Mouse (Mus musculus): ENCODE data around the gene Mpig6b. TPM values are rescaled to one million over a fixed set of nuclear protein-coding genes. Genes with fewer than 3 reads are reported as not detected.

Mpig6b gene
- total and polyA plus RNA-seq, 2 experiments: 0.18 TPM; not detected in 1

DNA sequence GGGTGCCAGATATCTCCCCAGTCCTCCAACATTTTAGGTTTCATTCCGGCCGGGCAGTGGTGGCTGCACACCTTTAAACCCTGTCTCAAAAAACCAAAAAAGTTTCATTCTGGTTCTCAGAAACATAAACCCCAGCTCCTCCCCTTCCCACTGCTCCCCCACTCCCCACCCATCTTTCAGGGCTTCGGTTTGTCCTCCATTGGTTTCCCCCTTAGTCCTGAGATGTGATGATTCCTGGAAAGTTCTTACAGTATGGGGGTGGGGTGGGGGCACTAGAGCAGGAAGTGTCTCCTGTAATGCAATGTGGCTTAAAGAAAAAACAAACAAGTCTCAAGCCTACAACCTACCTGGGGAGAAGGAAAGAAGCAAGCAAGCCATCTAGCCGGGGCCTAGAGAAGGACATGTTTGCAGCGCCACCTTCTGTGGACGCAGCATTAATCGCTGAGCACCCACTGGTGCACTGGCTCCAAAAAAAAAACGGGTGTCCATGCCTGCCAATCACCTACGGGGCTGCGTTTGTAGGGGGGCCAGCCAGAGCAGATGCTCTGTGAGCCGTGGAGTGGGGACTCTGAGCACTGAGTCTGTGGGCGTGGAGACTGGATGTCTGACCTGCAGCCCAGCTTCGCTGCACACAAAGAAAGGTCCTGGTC, 39.9 kb upstream of the Mpig6b start:
- no peaks in the 10 kb centered on the region for H3K79me2 ChIP-seq (ENCODE audit: control insufficient read depth, insufficient read depth, low read length)
- peak; percentile 64 for TF ChIP-seq CTCF (IDR thresholded peaks at IDR 0.05; ENCODE audit: low read depth, low read length)
- TF ChIP-seq POLR2A (IDR thresholded peaks at IDR 0.05; ENCODE audit: extremely low read depth, insufficient read depth, low read length): no peak
- no peak overlapping the region for H3K9ac ChIP-seq (ENCODE audit: low read depth, low read length)
- peaks cover 7% of the 10 kb centered on the region; the same call in 1 of the 2 replicates for H3K4me1 ChIP-seq (ENCODE audit: control insufficient read depth, insufficient read depth, low read length)
- 43% methylated on average over 13 of the region's 13 CpGs for WGBS
- no peaks in the 10 kb centered on the region for H3K27me3 ChIP-seq (ENCODE audit: control insufficient read depth, insufficient read depth, low read length)
- H3K36me3 ChIP-seq (ENCODE audit: control insufficient read depth, insufficient read depth, low read length): peaks cover 8% of the 10 kb centered on the region
- no peak overlapping the region for H3K27ac ChIP-seq (replicated peaks; ENCODE audit: insufficient read depth, low read depth, low read length)
- DNase-seq (ENCODE audit: extremely low read depth, low read depth, low spot score): no peak
- no peak overlapping the region for H3K4me3 ChIP-seq (ENCODE audit: insufficient read depth, low read depth, low read length)

DNA sequence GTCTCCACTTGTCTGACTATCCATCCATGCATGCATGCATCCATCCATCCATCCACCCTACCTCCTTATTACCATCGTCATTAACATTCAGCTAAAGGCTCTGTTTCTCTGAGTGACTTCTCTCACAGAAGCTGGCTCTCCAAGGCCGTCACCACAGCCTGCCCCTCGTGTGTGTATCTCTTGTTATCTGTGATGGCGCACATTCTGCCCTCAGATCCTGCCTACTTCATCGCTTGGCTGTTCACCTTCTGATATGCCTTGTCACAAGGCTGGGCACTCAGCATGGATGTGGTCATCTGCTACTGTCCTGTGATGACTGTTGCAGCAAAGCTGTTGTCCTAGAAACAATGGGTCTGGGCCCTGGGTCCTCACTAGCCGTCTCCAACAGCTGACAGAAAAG, 38.8 kb upstream of the Mpig6b start:
- no peak overlapping the region for H3K9ac ChIP-seq (ENCODE audit: low read depth, low read length)
- DNase-seq (ENCODE audit: extremely low read depth, low read depth, low spot score): no peak
- H3K36me3 ChIP-seq (ENCODE audit: control insufficient read depth, insufficient read depth, low read length): peaks cover 8% of the 10 kb centered on the region
- H3K4me1 ChIP-seq (ENCODE audit: control insufficient read depth, insufficient read depth, low read length): peaks cover 7% of the 10 kb centered on the region; the same call in 1 of the 2 replicates
- TF ChIP-seq POLR2A (IDR thresholded peaks at IDR 0.05; ENCODE audit: extremely low read depth, insufficient read depth, low read length) (no peak), CTCF (IDR thresholded peaks at IDR 0.05; ENCODE audit: low read depth, low read length) (no peak)
- H3K27me3 ChIP-seq (ENCODE audit: control insufficient read depth, insufficient read depth, low read length): no peaks in the 10 kb centered on the region
- 84% methylated on average over 6 of the region's 6 CpGs for WGBS
- H3K79me2 ChIP-seq (ENCODE audit: control insufficient read depth, insufficient read depth, low read length): no peaks in the 10 kb centered on the region
- H3K27ac ChIP-seq (replicated peaks; ENCODE audit: insufficient read depth, low read depth, low read length): no peak overlapping the region
- H3K4me3 ChIP-seq (ENCODE audit: insufficient read depth, low read depth, low read length): no peak overlapping the region

DNA sequence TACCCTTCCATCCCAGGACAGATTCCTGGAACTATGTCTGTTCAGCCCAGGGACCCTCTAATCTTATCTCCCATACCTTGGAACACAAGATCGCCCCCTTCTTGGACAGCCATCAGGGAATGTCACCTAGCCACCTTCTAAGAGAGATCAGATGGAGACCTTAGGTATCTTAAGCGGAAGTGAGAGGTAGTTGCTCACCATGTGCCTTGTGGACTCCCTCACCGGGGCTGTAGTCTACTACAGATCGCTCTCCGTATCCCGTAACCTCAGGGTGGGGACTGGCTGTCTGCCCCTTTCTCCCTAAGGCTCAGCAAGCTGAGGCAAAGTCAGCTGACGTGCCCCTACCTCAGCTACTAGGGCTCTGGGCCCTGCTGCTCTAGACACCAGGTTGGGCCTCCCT, 38.1 kb upstream of the Mpig6b start:
- no peak for TF ChIP-seq CTCF (IDR thresholded peaks at IDR 0.05; ENCODE audit: low read depth, low read length)
- no peak for TF ChIP-seq POLR2A (IDR thresholded peaks at IDR 0.05; ENCODE audit: extremely low read depth, insufficient read depth, low read length)
- Histone ChIP-seq H3K4me1 (ENCODE audit: control insufficient read depth, insufficient read depth, low read length) (peaks cover 7% of the 10 kb centered on the region; the same call in 1 of the 2 replicates), H3K9ac (ENCODE audit: low read depth, low read length) (no peak overlapping the region), H3K27ac (replicated peaks; ENCODE audit: insufficient read depth, low read depth, low read length) (no peak overlapping the region), H3K36me3 (ENCODE audit: control insufficient read depth, insufficient read depth, low read length) (peaks cover 8% of the 10 kb centered on the region), H3K27me3 (ENCODE audit: control insufficient read depth, insufficient read depth, low read length) (no peaks in the 10 kb centered on the region), H3K79me2 (ENCODE audit: control insufficient read depth, insufficient read depth, low read length) (no peaks in the 10 kb centered on the region), H3K4me3 (ENCODE audit: insufficient read depth, low read depth, low read length) (no peak overlapping the region)
- 97% methylated on average over 7 of the region's 7 CpGs for WGBS
- no peak for DNase-seq (ENCODE audit: extremely low read depth, low read depth, low spot score)

DNA sequence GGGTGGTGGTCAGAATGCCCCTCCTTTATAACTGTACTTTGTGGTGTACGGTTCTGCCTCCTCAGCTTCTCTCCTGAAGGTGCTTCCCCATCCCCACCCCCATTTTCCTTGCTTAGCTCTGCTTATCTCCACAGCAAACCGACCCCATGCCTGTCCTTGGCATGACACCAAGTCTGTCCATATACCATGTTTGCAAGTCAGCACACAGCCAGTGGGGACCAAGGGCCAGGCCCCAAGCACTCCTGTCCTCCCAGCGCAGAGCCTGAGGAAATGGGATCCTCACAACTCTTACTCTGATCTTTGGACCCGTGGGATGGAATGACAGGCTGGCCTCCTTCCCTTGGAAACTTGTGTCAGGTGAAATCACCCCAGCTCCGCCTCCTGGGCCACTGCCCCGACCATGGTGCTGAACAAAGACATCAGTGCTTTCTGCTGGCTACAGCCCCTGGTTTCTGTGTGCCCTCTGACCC, 37.3 kb upstream of the Mpig6b start:
- H3K9ac ChIP-seq (ENCODE audit: low read depth, low read length): no peak overlapping the region
- WGBS: 17% methylated on average over 6 of the region's 6 CpGs
- TF ChIP-seq CTCF (IDR thresholded peaks at IDR 0.05; ENCODE audit: low read depth, low read length) (no peak), POLR2A (IDR thresholded peaks at IDR 0.05; ENCODE audit: extremely low read depth, insufficient read depth, low read length) (no peak)
- no peaks in the 10 kb centered on the region for H3K27me3 ChIP-seq (ENCODE audit: control insufficient read depth, insufficient read depth, low read length)
- H3K27ac ChIP-seq (replicated peaks; ENCODE audit: insufficient read depth, low read depth, low read length): no peak overlapping the region
- H3K4me3 ChIP-seq (ENCODE audit: insufficient read depth, low read depth, low read length): no peak overlapping the region
- peaks cover 7% of the 10 kb centered on the region; the same call in 1 of the 2 replicates for H3K4me1 ChIP-seq (ENCODE audit: control insufficient read depth, insufficient read depth, low read length)
- H3K79me2 ChIP-seq (ENCODE audit: control insufficient read depth, insufficient read depth, low read length): no peaks in the 10 kb centered on the region
- peaks cover 8% of the 10 kb centered on the region for H3K36me3 ChIP-seq (ENCODE audit: control insufficient read depth, insufficient read depth, low read length)
- peak; percentile 72 for DNase-seq (ENCODE audit: extremely low read depth, low read depth, low spot score)

DNA sequence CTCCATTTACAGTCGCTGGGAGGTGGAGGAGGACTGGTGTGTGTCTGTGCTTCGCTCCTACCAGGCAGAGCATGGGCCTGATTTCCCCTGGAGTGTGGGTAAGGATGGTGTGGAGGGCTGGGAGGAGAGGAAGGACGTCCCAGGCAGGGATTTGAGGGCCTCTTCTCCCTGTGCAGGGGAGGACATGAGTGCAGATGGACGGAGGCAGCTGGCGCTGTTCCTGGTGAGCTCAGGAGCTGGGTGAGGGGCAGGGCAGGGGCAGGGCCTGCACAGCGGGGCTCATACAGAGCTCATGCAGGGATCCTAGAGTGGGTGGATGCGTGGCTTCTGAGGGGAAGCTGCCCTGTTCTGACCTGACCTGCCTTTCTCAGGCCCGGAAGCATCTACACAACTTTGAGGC, 36.3 kb upstream of the Mpig6b start:
- H3K4me3 ChIP-seq (ENCODE audit: insufficient read depth, low read depth, low read length): no peak overlapping the region
- no peaks in the 10 kb centered on the region for H3K79me2 ChIP-seq (ENCODE audit: control insufficient read depth, insufficient read depth, low read length)
- TF ChIP-seq CTCF (IDR thresholded peaks at IDR 0.05; ENCODE audit: low read depth, low read length): no peak
- TF ChIP-seq POLR2A (IDR thresholded peaks at IDR 0.05; ENCODE audit: extremely low read depth, insufficient read depth, low read length): no peak
- no peaks in the 10 kb centered on the region for H3K27me3 ChIP-seq (ENCODE audit: control insufficient read depth, insufficient read depth, low read length)
- no peak overlapping the region for H3K9ac ChIP-seq (ENCODE audit: low read depth, low read length)
- DNase-seq (ENCODE audit: extremely low read depth, low read depth, low spot score): no peak
- 86% methylated on average over 8 of the region's 8 CpGs for WGBS
- H3K27ac ChIP-seq (replicated peaks; ENCODE audit: insufficient read depth, low read depth, low read length): no peak overlapping the region
- H3K36me3 ChIP-seq (ENCODE audit: control insufficient read depth, insufficient read depth, low read length): peaks cover 9% of the 10 kb centered on the region
- H3K4me1 ChIP-seq (ENCODE audit: control insufficient read depth, insufficient read depth, low read length): peaks cover 7% of the 10 kb centered on the region; the same call in 1 of the 2 replicates

DNA sequence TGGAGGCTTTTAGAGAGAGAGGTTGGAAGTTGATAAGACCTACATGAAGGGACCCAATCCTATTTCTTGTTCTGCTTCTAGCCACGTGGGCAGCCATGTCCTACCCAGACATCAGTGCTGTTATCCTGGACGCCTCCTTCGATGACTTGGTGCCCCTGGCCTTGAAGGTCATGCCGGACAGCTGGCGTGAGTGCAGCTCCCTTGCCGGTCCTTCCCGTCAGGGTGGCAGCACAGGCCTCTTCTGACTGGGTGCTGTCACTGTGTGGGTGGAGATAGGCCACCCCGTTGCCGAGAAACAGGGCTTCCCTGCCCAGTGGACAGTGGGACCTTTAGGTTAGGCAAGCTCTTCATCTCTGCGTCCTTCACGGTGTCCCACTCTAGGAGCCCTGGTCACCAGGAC, 35.2 kb upstream of the Mpig6b start:
- Histone ChIP-seq H3K27ac (replicated peaks; ENCODE audit: insufficient read depth, low read depth, low read length) (no peak overlapping the region), H3K4me1 (ENCODE audit: control insufficient read depth, insufficient read depth, low read length) (peaks cover 7% of the 10 kb centered on the region; the same call in 1 of the 2 replicates), H3K27me3 (ENCODE audit: control insufficient read depth, insufficient read depth, low read length) (no peaks in the 10 kb centered on the region), H3K36me3 (ENCODE audit: control insufficient read depth, insufficient read depth, low read length) (peaks cover 9% of the 10 kb centered on the region), H3K79me2 (ENCODE audit: control insufficient read depth, insufficient read depth, low read length) (no peaks in the 10 kb centered on the region), H3K9ac (ENCODE audit: low read depth, low read length) (no peak overlapping the region), H3K4me3 (ENCODE audit: insufficient read depth, low read depth, low read length) (no peak overlapping the region)
- TF ChIP-seq POLR2A (IDR thresholded peaks at IDR 0.05; ENCODE audit: extremely low read depth, insufficient read depth, low read length) (no peak), CTCF (IDR thresholded peaks at IDR 0.05; ENCODE audit: low read depth, low read length) (no peak)
- WGBS: 86% methylated on average over 11 of the region's 11 CpGs
- DNase-seq (ENCODE audit: extremely low read depth, low read depth, low spot score): no peak
